Comparison of ENCODE assay signal across 16 mouse cellular contexts in the genomic region with DNA sequence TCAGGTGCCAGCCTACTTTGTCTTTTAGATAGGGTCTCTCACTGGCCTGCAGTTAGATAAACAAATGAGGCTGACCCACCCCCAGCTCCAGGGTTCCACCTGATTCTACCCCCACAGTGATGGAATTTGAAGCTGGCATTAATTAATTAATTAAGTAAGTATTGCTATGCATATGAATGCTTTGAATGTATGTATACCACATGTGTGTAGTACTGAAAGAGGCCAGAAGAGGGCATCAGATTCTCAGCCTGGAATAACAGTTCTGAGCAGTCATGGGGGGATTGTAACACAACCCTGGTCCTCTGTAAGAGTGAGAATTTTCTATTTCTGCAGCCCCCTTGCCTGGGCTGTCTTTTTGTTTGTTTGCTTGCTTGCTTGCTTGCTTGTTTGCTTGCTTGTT. TPM values are rescaled to one million over a fixed set of nuclear protein-coding genes. Genes with fewer than 3 reads are reported as not detected.
A peak's percentile ranks its signal among the peaks of the same experiment; 100 is the strongest.
DNase-seq lines count a peak whose midpoint lies in the region; ATAC-seq and TF ChIP-seq lines count a peak whose summit lies in the region.
"Had no signal": no experiment of that assay in that cellular context is flagged by ENCODE, and none has a peak within 500 bp of the region (broad histone marks: within the 10 kb centered on the region; RNA-seq: fewer than 3 reads in every experiment).

No protein-coding gene starts in this region.

- no peak for ATAC-seq in liver, postnatal 0 days
- ATAC-seq in liver, embryonic 12.5 days: no peak
- ATAC-seq in G1E (ENCODE audit: extremely low read depth, insufficient number of reproducible peaks, low FRiP score, poor library complexity, severe bottlenecking): no peak

- no peak for DNase-seq in heart, embryonic 10.5 days (ENCODE audit: low spot score)
- DNase-seq in heart, postnatal 14 days: no peak
- no peak for DNase-seq in liver, postnatal 0 days
- DNase-seq in G1E (ENCODE audit: low spot score): no peak
- DNase-seq in retina, postnatal 1 day: peak; percentile 52
- no peak for DNase-seq in spleen, postnatal 36 days (ENCODE audit: low spot score in 2 of 2)
- no peak for DNase-seq in thymus, postnatal 4 days
- DNase-seq: cerebellum, adult 2 months; gastrocnemius, postnatal 25 days; thymus, adult 2 months had no signal

- H3K4me1 ChIP-seq in heart, embryonic 10.5 days: peaks cover 52% of the 10 kb centered on the region
- peaks cover 25% of the 10 kb centered on the region for H3K4me1 ChIP-seq in liver, postnatal 0 days (ENCODE audit: insufficient read depth)
- H3K4me1 ChIP-seq in liver, embryonic 12.5 days: peaks cover 41% of the 10 kb centered on the region
- H3K4me1 ChIP-seq in G1E (ENCODE audit: insufficient read depth, low read depth, low read length): peaks cover 41% of the 10 kb centered on the region

- H3K36me3 ChIP-seq in heart, embryonic 10.5 days: no peaks in the 10 kb centered on the region
- H3K36me3 ChIP-seq in liver, postnatal 0 days (replicated peaks; ENCODE audit: insufficient read depth, low read length): no peaks in the 10 kb centered on the region
- no peaks in the 10 kb centered on the region for H3K36me3 ChIP-seq in liver, embryonic 12.5 days
- no peaks in the 10 kb centered on the region for H3K36me3 ChIP-seq in G1E (replicated peaks)

- peak; percentile 49 for TF ChIP-seq CTCF in liver, postnatal 0 days (IDR thresholded peaks at IDR 0.05; ENCODE audit: low read depth)
- TF ChIP-seq CTCF in G1E (IDR thresholded peaks at IDR 0.05; ENCODE audit: low read depth, low read length): 0 out of 2 replicates have a peak, but pooled peaks have one; percentile 8

- no peak overlapping the region for H3K4me2 ChIP-seq in liver, postnatal 0 days (ENCODE audit: low read depth, low read length)
- no peak overlapping the region for H3K4me2 ChIP-seq in liver, embryonic 12.5 days

- intact Hi-C loops in heart, postnatal 14 days (cut with DNase I): no loop called here

- no peaks in the 10 kb centered on the region for H3K27me3 ChIP-seq in heart, embryonic 10.5 days (ENCODE audit: insufficient read depth, poor library complexity, severe bottlenecking)
- 0 out of 2 replicates have a peak, but pooled peaks cover under 1% of the 10 kb centered on the region for H3K27me3 ChIP-seq in liver, postnatal 0 days (ENCODE audit: insufficient read depth, low read length)
- peaks cover 59% of the 10 kb centered on the region for H3K27me3 ChIP-seq in liver, embryonic 12.5 days (replicated peaks)
- peaks cover 20% of the 10 kb centered on the region for H3K27me3 ChIP-seq in G1E (ENCODE audit: insufficient read depth, low read length)

- H3K9me3 ChIP-seq in heart, embryonic 10.5 days: no peaks in the 10 kb centered on the region
- no peaks in the 10 kb centered on the region for H3K9me3 ChIP-seq in liver, postnatal 0 days (ENCODE audit: low read length)
- H3K9me3 ChIP-seq in liver, embryonic 12.5 days (replicated peaks): no peaks in the 10 kb centered on the region
- no peaks in the 10 kb centered on the region for H3K9me3 ChIP-seq in G1E (replicated peaks)

- no peak overlapping the region for H3K9ac ChIP-seq in liver, postnatal 0 days (replicated peaks)
- H3K9ac ChIP-seq in liver, embryonic 12.5 days: no peak overlapping the region
- H3K9ac ChIP-seq: hindbrain, embryonic 14.5 days had no signal

- peak overlapping the region; percentile 86; the same call in 1 of the 2 replicates for H3K27ac ChIP-seq in heart, embryonic 10.5 days
- H3K27ac ChIP-seq in liver, postnatal 0 days (ENCODE audit: low read depth): no peak overlapping the region
- H3K27ac ChIP-seq in liver, embryonic 12.5 days: no peak overlapping the region
- H3K27ac ChIP-seq: hindbrain, embryonic 14.5 days had no signal

- no peak overlapping the region for H3K4me3 ChIP-seq in heart, embryonic 10.5 days
- H3K4me3 ChIP-seq in liver, postnatal 0 days (ENCODE audit: low read depth, low read length): no peak overlapping the region
- H3K4me3 ChIP-seq in liver, embryonic 12.5 days: no peak overlapping the region
- no peak overlapping the region for H3K4me3 ChIP-seq in G1E (ENCODE audit: low read depth, low read length)
- H3K4me3 ChIP-seq: erythroblast, embryonic 14.5 days had no signal

- no peak for TF ChIP-seq EP300 in liver, postnatal 0 days (IDR thresholded peaks at IDR 0.05; ENCODE audit: low read depth)

RNA-seq across cellular contexts. Expression of a gene that starts 16.2 kb away (rescaled TPM):
- 74.0 and 84.2 TPM in 2 replicates for polyA plus RNA-seq in heart, embryonic 10.5 days (2016; fragmentation: Nextera tagmentation; extraction: Ambion mirVana)
- 10 to 100 TPM; 41.1 to 48.0 TPM for total RNA-seq in heart, postnatal 14 days (2021)
- polyA plus RNA-seq in liver, postnatal 0 days (2015; fragmentation: Nextera tagmentation; extraction: Ambion mirVana): 9.6 and 9.8 TPM in 2 replicates
- polyA plus RNA-seq in liver, embryonic 12.5 days (2016; fragmentation: Nextera tagmentation; extraction: Ambion mirVana): 25.8 and 31.5 TPM in 2 replicates
- total RNA-seq in G1E (2014; fragmentation: Nextera tagmentation) (26.9 and 39.9 TPM in 2 replicates), G1E (2017) (29.7 and 50.1 TPM in 2 replicates)
- polyA plus RNA-seq in G1E (2012): 97.7 and 105 TPM in 2 replicates

RNA-seq across cellular contexts. Expression of a gene that starts 18.6 kb away (rescaled TPM):
- polyA plus RNA-seq in heart, embryonic 10.5 days (2016; fragmentation: Nextera tagmentation; extraction: Ambion mirVana): 0.24 and 0.27 TPM in 2 replicates
- total RNA-seq in heart, postnatal 14 days (2021): 1 to 10 TPM in 1 of 2 experiments, under 1 TPM in 1; 0.60 to 1.2 TPM
- 0.06 TPM in 1 of 2 replicates, not detected in the other for polyA plus RNA-seq in liver, postnatal 0 days (2015; fragmentation: Nextera tagmentation; extraction: Ambion mirVana)
- 0.04 and 0.05 TPM in 2 replicates for polyA plus RNA-seq in liver, embryonic 12.5 days (2016; fragmentation: Nextera tagmentation; extraction: Ambion mirVana)
- 0.19 TPM in 1 of 2 replicates, not detected in the other for total RNA-seq in G1E (2014; fragmentation: Nextera tagmentation)
- total RNA-seq in G1E (2017): 0.29 and 0.38 TPM in 2 replicates
- 0.50 and 0.61 TPM in 2 replicates for polyA plus RNA-seq in G1E (2012)
- polyA plus RNA-seq: liver, embryonic 16.5 days had no signal

RNA-seq across cellular contexts. Expression of a gene that starts 30.9 kb away (rescaled TPM):
- polyA plus RNA-seq in heart, embryonic 10.5 days (2016; fragmentation: Nextera tagmentation; extraction: Ambion mirVana): 23.2 and 27.8 TPM in 2 replicates
- 1 to 10 TPM; 6.5 to 9.4 TPM for total RNA-seq in heart, postnatal 14 days (2021)
- 7.7 and 7.8 TPM in 2 replicates for polyA plus RNA-seq in liver, postnatal 0 days (2015; fragmentation: Nextera tagmentation; extraction: Ambion mirVana)
- polyA plus RNA-seq in liver, embryonic 12.5 days (2016; fragmentation: Nextera tagmentation; extraction: Ambion mirVana): 19.5 and 19.9 TPM in 2 replicates
- total RNA-seq in G1E (2014; fragmentation: Nextera tagmentation) (9.3 and 10.8 TPM in 2 replicates), G1E (2017) (22.3 and 25.6 TPM in 2 replicates)
- polyA plus RNA-seq in G1E (2012): 56.2 and 57.8 TPM in 2 replicates

RNA-seq across cellular contexts. Expression of a gene that starts 31.1 kb away (rescaled TPM):
- 12.0 and 16.2 TPM in 2 replicates for polyA plus RNA-seq in heart, embryonic 10.5 days (2016; fragmentation: Nextera tagmentation; extraction: Ambion mirVana)
- total RNA-seq in heart, postnatal 14 days (2021): 10 to 100 TPM; 25.0 to 28.4 TPM
- polyA plus RNA-seq in liver, postnatal 0 days (2015; fragmentation: Nextera tagmentation; extraction: Ambion mirVana): 0.47 and 0.69 TPM in 2 replicates
- polyA plus RNA-seq in liver, embryonic 12.5 days (2016; fragmentation: Nextera tagmentation; extraction: Ambion mirVana): 1.7 and 1.9 TPM in 2 replicates
- total RNA-seq in G1E (2014; fragmentation: Nextera tagmentation): 8.5 and 15.2 TPM in 2 replicates
- total RNA-seq in G1E (2017): 0.93 and 1.1 TPM in 2 replicates
- polyA plus RNA-seq in G1E (2012): 32.9 and 38.0 TPM in 2 replicates

RNA-seq across cellular contexts. Expression of a gene that starts 46.0 kb away (rescaled TPM):
- polyA plus RNA-seq in heart, embryonic 10.5 days (2016; fragmentation: Nextera tagmentation; extraction: Ambion mirVana): 22.4 and 26.0 TPM in 2 replicates
- total RNA-seq in heart, postnatal 14 days (2021): 100 to 1,000 TPM; 106 to 122 TPM
- polyA plus RNA-seq in liver, postnatal 0 days (2015; fragmentation: Nextera tagmentation; extraction: Ambion mirVana): 1.5 and 4.6 TPM in 2 replicates
- 5.1 and 5.6 TPM in 2 replicates for polyA plus RNA-seq in liver, embryonic 12.5 days (2016; fragmentation: Nextera tagmentation; extraction: Ambion mirVana)
- 0.73 and 0.98 TPM in 2 replicates for total RNA-seq in G1E (2014; fragmentation: Nextera tagmentation)
- total RNA-seq in G1E (2017): 0.06 and 0.11 TPM in 2 replicates
- 0.94 and 0.96 TPM in 2 replicates for polyA plus RNA-seq in G1E (2012)
- total RNA-seq: megakaryocyte progenitor cell, adult 5-6 weeks; neutrophil, adult 5-6 weeks had no signal
